Mouse (Mus musculus) testis, adult 2 months (tissue): ENCODE measurements around the gene Sorl1.

Experiments used
- CTCF ChIP-seq: fragments of 200-500 bp; IDR thresholded peaks from 2 replicates; pipeline ENCODE4 v1.5.1; 2012; ENCODE audit warnings: low read depth, mild to moderate bottlenecking, inconsistent platforms, low read length, moderate library complexity; ENCODE audit not compliant: control insufficient read depth, insufficient read depth, insufficient replicate concordance
- POLR2A ChIP-seq: fragments of 200-500 bp; IDR thresholded peaks from 2 replicates; pipeline ENCODE4 v1.6.1; 2012; ENCODE audit warnings: low read depth, mild to moderate bottlenecking, inconsistent platforms, low read length, moderate library complexity; ENCODE audit not compliant: control insufficient read depth

GRCm38 (mm10) chr9:42043934-42044333 lies 80.2 kb downstream of the Sorl1 start:
- TF ChIP-seq CTCF (no peak), POLR2A (no peak)
